Mouse (Mus musculus): Measurements from ENCODE around the gene Tmem80. TPM values are rescaled to one million over a fixed set of nuclear protein-coding genes. Genes with fewer than 3 reads are reported as not detected.

Gene Tmem80
- total and polyA plus RNA-seq, 2 experiments from 2014 or later: 36.4 to 42.0 TPM

DNA sequence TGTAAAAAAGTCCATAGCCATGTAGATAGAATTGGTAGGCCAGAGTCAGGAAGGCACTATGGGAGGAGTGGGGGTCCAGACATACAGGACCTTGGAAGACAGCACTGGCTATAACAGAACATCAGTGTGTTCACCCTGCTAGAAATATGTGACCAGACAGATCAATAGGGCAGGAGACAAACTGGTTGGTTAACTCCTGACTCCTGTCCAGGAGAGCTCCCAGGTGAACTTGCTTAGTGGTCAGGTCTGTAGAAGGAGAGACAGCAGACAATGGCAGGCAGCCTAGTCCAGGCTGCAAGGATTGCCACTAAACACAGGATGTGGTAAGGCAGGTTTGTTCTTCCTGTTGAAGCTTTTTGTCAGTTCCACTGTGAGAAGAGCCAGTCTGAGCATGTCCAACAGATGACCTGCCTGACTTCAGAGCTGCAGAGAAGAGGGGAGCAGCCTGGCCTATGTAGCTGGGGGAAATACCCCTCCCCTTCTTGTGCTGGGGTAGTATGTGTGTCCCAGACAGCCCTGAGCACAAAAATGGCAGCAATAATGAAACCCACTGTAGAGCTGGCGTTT, 24.8 kb upstream of the Tmem80 start:
- Histone ChIP-seq H3K27ac (no peak overlapping the region), H3K9ac (replicated peaks; ENCODE audit: low read length) (no peak overlapping the region), H3K27me3 (ENCODE audit: insufficient read depth, low read length) (no peaks in the 10 kb centered on the region), H3K9me3 (ENCODE audit: low read length) (no peaks in the 10 kb centered on the region), H3K4me3 (ENCODE audit: low read length) (no peak overlapping the region), H3K4me2 (ENCODE audit: low read depth, low read length) (no peak overlapping the region), H3K36me3 (ENCODE audit: insufficient read depth, low read length) (peaks cover 74% of the 10 kb centered on the region), H3K4me1 (ENCODE audit: insufficient read depth, low read length) (no peaks in the 10 kb centered on the region)
- no peak for TF ChIP-seq CTCF (IDR thresholded peaks at IDR 0.05; ENCODE audit: low read depth)
- ATAC-seq (no peak), DNase-seq (ENCODE audit: low spot score) (no peak)
- 88% methylated on average over 1 of the region's 1 CpGs for WGBS

DNA sequence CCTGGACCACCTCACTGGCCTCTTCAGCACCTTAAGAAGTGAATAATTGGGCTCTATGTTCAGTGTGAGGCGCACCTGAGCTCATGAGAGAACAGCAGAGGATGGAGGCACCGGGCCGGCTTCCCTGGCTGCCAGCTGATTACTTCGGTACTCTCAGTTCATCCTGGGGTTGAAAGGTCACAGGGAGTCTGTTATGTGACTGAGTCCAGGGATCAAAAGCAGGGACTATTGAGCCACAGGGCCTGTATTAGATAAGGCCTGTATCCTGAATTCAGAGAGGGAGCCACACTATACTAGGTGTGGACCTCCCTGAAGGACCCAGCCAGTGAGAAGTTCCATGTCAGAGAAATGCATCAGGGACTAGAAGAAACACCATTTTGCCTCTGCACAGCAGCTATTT, 23.0 kb upstream of the Tmem80 start:
- no peak for DNase-seq (ENCODE audit: low spot score)
- Histone ChIP-seq H3K9me3 (ENCODE audit: low read length) (no peaks in the 10 kb centered on the region), H3K4me3 (ENCODE audit: low read length) (no peak overlapping the region), H3K27ac (no peak overlapping the region), H3K4me2 (ENCODE audit: low read depth, low read length) (no peak overlapping the region), H3K27me3 (ENCODE audit: insufficient read depth, low read length) (no peaks in the 10 kb centered on the region), H3K4me1 (ENCODE audit: insufficient read depth, low read length) (no peaks in the 10 kb centered on the region), H3K9ac (replicated peaks; ENCODE audit: low read length) (no peak overlapping the region), H3K36me3 (ENCODE audit: insufficient read depth, low read length) (peaks cover 92% of the 10 kb centered on the region)
- 95% methylated on average over 4 of the region's 4 CpGs for WGBS
- no peak for ATAC-seq
- no peak for TF ChIP-seq CTCF (IDR thresholded peaks at IDR 0.05; ENCODE audit: low read depth)

DNA sequence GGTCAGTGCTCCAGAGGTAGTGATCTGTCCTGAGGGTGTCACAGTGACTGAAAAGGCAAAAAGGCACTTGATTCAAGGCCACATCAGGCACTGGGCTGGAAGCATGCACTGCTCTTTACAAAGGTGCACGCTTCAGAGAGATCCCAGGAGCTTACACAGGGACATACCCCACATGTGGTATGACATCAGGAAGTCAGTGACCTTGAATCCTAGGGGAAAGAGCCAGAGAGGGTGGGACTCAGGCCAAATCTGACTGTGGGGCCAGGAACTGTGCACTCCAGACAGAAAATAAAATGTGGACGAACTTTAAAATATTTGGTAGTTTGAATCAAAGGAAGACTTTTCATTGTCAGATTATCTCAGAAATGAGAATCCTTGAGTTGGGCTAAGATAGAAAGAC, 13.1 kb upstream of the Tmem80 start:
- Histone ChIP-seq H3K27me3 (ENCODE audit: insufficient read depth, low read length) (no peaks in the 10 kb centered on the region), H3K4me1 (ENCODE audit: insufficient read depth, low read length) (no peaks in the 10 kb centered on the region), H3K9ac (replicated peaks; ENCODE audit: low read length) (no peak overlapping the region), H3K36me3 (ENCODE audit: insufficient read depth, low read length) (peaks cover 90% of the 10 kb centered on the region), H3K4me2 (ENCODE audit: low read depth, low read length) (no peak overlapping the region), H3K9me3 (ENCODE audit: low read length) (no peaks in the 10 kb centered on the region), H3K27ac (no peak overlapping the region), H3K4me3 (ENCODE audit: low read length) (no peak overlapping the region)
- 92% methylated on average over 2 of the region's 2 CpGs for WGBS
- ATAC-seq: no peak
- no peak for TF ChIP-seq CTCF (IDR thresholded peaks at IDR 0.05; ENCODE audit: low read depth)
- no peak for DNase-seq (ENCODE audit: low spot score)

DNA sequence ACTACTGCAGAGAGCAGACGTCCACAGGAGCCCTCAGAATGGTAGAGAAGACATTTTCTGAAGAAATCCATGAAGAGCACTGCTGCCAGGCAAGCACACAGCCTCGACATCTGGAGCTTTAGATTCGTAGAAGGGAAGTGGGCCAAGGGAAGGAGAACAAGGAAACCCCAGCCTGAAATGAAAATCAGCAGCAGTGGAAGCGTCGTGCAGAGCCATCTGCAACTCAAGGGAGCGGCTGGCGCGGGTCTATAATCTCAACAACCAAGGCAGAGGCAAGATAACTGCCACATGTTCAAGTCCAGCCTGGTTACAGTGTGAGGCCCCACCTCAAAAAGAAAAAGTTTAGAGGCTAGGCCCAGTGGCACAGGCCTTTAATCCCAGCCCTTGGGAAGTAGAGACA, 12.5 kb upstream of the Tmem80 start:
- TF ChIP-seq CTCF (IDR thresholded peaks at IDR 0.05; ENCODE audit: low read depth): no peak
- Histone ChIP-seq H3K36me3 (ENCODE audit: insufficient read depth, low read length) (peaks cover 87% of the 10 kb centered on the region), H3K27ac (no peak overlapping the region), H3K27me3 (ENCODE audit: insufficient read depth, low read length) (no peaks in the 10 kb centered on the region), H3K4me2 (ENCODE audit: low read depth, low read length) (no peak overlapping the region), H3K4me3 (ENCODE audit: low read length) (no peak overlapping the region), H3K4me1 (ENCODE audit: insufficient read depth, low read length) (no peaks in the 10 kb centered on the region), H3K9me3 (ENCODE audit: low read length) (no peaks in the 10 kb centered on the region), H3K9ac (replicated peaks; ENCODE audit: low read length) (no peak overlapping the region)
- ATAC-seq (no peak), DNase-seq (ENCODE audit: low spot score) (no peak)
- 91% methylated on average over 8 of the region's 8 CpGs for WGBS

DNA sequence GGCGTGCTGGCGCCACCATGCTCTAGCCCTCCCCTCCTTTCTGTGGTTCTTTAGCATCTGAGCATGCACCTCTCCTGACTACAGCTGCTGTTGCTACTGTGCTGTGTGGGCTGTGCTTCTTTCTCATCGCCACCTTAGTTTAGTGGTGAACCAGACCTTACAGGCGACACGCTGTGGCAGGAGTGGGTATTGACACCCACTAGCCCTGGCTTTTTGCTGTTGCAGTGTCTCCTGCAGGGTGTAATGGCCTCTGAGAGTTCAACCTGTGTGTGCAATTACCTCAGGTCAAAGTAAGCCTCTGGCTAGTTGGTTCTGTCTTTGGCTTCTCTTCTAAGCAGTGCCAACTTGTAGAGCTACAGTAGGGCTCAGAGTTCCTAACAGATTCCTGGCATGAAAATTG, 11.6 kb upstream of the Tmem80 start:
- Histone ChIP-seq H3K9ac (replicated peaks; ENCODE audit: low read length) (no peak overlapping the region), H3K27me3 (ENCODE audit: insufficient read depth, low read length) (no peaks in the 10 kb centered on the region), H3K4me2 (ENCODE audit: low read depth, low read length) (no peak overlapping the region), H3K27ac (no peak overlapping the region), H3K9me3 (ENCODE audit: low read length) (no peaks in the 10 kb centered on the region), H3K4me1 (ENCODE audit: insufficient read depth, low read length) (no peaks in the 10 kb centered on the region), H3K36me3 (ENCODE audit: insufficient read depth, low read length) (peaks cover 85% of the 10 kb centered on the region), H3K4me3 (ENCODE audit: low read length) (no peak overlapping the region)
- WGBS: 80% methylated on average over 5 of the region's 5 CpGs
- TF ChIP-seq CTCF (IDR thresholded peaks at IDR 0.05; ENCODE audit: low read depth): peak; percentile 63
- peak; percentile 49; the same call in 1 of the 2 replicates for ATAC-seq
- DNase-seq (ENCODE audit: low spot score): peak; percentile 28

DNA sequence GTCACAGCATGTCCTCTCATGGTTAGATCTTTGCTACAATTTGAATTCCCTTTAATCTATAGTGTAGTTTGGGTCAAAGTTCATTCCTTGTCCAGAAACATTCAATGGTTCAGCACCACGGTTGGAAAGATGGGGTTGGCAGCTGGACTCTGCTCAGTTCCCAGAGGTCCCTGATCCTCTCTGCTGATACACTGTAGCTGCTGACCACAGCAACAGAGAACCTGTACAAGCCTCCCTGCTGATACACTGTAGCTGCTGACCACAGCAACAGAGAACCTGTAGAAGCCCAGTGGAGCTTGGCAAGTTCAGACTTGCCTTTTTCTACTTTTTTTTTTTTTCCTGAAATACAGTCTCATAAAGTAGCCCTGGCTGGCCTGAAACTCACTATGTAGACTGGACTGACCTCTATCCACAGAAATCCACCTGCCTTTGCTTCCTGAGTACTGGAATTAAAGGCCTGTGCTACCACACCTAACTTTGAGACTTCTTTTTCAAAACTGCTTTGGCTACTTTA, 9.9 kb upstream of the Tmem80 start:
- no peak overlapping the region for H3K4me2 ChIP-seq (ENCODE audit: low read depth, low read length)
- no peak overlapping the region for H3K9ac ChIP-seq (replicated peaks; ENCODE audit: low read length)
- H3K27me3 ChIP-seq (ENCODE audit: insufficient read depth, low read length): no peaks in the 10 kb centered on the region
- H3K9me3 ChIP-seq (ENCODE audit: low read length): no peaks in the 10 kb centered on the region
- H3K4me1 ChIP-seq (ENCODE audit: insufficient read depth, low read length): no peaks in the 10 kb centered on the region
- peaks cover 87% of the 10 kb centered on the region for H3K36me3 ChIP-seq (ENCODE audit: insufficient read depth, low read length)
- TF ChIP-seq CTCF (IDR thresholded peaks at IDR 0.05; ENCODE audit: low read depth): no peak
- no peak overlapping the region for H3K27ac ChIP-seq
- DNase-seq (ENCODE audit: low spot score) (no peak), ATAC-seq (no peak)
- WGBS: 74% methylated on average over 1 of the region's 1 CpGs
- H3K4me3 ChIP-seq (ENCODE audit: low read length): no peak overlapping the region

DNA sequence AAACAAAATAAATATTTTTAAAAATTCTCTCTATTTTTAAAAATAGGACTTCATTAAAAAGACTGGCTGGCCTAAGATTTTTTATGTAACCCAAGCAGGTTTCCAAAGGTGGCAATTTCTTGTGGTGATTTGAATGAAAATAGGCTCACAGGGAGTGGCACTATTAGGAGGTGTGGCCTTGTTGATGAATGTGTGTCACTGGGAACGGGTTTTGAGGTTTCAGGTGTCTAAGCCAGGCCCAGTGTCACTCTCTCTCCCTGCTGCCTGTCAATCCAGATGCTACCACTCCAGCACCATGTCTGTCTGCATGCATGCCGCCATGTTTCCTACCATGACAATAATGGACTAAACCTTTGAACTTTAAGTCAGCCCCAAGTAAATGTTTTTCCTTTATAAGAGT, 8.1 kb upstream of the Tmem80 start:
- DNase-seq (ENCODE audit: low spot score) (no peak), ATAC-seq (no peak)
- H3K27ac ChIP-seq: no peak overlapping the region
- no peak for TF ChIP-seq CTCF (IDR thresholded peaks at IDR 0.05; ENCODE audit: low read depth)
- no peaks in the 10 kb centered on the region for H3K27me3 ChIP-seq (ENCODE audit: insufficient read depth, low read length)
- no peaks in the 10 kb centered on the region for H3K9me3 ChIP-seq (ENCODE audit: low read length)
- no peak overlapping the region for H3K4me2 ChIP-seq (ENCODE audit: low read depth, low read length)
- WGBS: 74% methylated on average over 2 of the region's 2 CpGs
- H3K4me1 ChIP-seq (ENCODE audit: insufficient read depth, low read length): peaks cover 1% of the 10 kb centered on the region; the same call in 1 of the 2 replicates
- H3K36me3 ChIP-seq (ENCODE audit: insufficient read depth, low read length): peaks cover 84% of the 10 kb centered on the region
- H3K9ac ChIP-seq (replicated peaks; ENCODE audit: low read length): no peak overlapping the region
- no peak overlapping the region for H3K4me3 ChIP-seq (ENCODE audit: low read length)
